8 mouse cellular contexts compared by ENCODE assay signal in genomic region chr2:118903333-118903741, GRCm38 (mm10). TPM values are rescaled to one million over a fixed set of nuclear protein-coding genes. Genes with fewer than 3 reads are reported as not detected.
DNase-seq lines count a peak whose midpoint lies in the region; ATAC-seq and TF ChIP-seq lines count a peak whose summit lies in the region.

No protein-coding gene starts in this region.

- H3K27me3 ChIP-seq in liver, embryonic 11.5 days (replicated peaks; ENCODE audit: control insufficient read depth, insufficient read depth, low read length) = peaks cover 25% of the 10 kb centered on the region
- H3K27me3 ChIP-seq in hindbrain, embryonic 12.5 days = peaks cover 28% of the 10 kb centered on the region
- H3K27me3 ChIP-seq in midbrain, embryonic 13.5 days = peaks cover 24% of the 10 kb centered on the region

- no peak overlapping the region; the same call in 1 of the 2 replicates for H3K27ac ChIP-seq in liver, embryonic 11.5 days (ENCODE audit: low read depth, low read length)
- no peak overlapping the region for H3K27ac ChIP-seq in cortical plate, adult 2 months (ENCODE audit: insufficient read depth, low read length)
- H3K27ac ChIP-seq in hindbrain, embryonic 12.5 days = no peak overlapping the region
- H3K27ac ChIP-seq in midbrain, embryonic 13.5 days = 0 out of 2 replicates have a peak overlapping the region, but pooled peaks have one; percentile 90

- TF ChIP-seq POLR2A in cortical plate, adult 2 months (IDR thresholded peaks at IDR 0.05; ENCODE audit: extremely low read depth, insufficient read depth, low read length) = no peak

- TF ChIP-seq CTCF in cortical plate, adult 2 months (IDR thresholded peaks at IDR 0.05; ENCODE audit: extremely low read depth, insufficient read depth, low read length) = no peak

- H3K4me1 ChIP-seq in liver, embryonic 11.5 days (replicated peaks; ENCODE audit: control insufficient read depth, insufficient read depth, low read length) = peaks cover 47% of the 10 kb centered on the region
- peaks cover 12% of the 10 kb centered on the region for H3K4me1 ChIP-seq in cortical plate, adult 2 months (ENCODE audit: control insufficient read depth, insufficient read depth, low read length)
- H3K4me1 ChIP-seq in hindbrain, embryonic 12.5 days = peaks cover 48% of the 10 kb centered on the region
- H3K4me1 ChIP-seq in midbrain, embryonic 13.5 days (replicated peaks) = peaks cover 56% of the 10 kb centered on the region

- H3K9me3 ChIP-seq in liver, embryonic 11.5 days (ENCODE audit: control insufficient read depth, low read length) = no peaks in the 10 kb centered on the region
- H3K9me3 ChIP-seq in hindbrain, embryonic 12.5 days (replicated peaks) = no peaks in the 10 kb centered on the region
- no peaks in the 10 kb centered on the region for H3K9me3 ChIP-seq in midbrain, embryonic 13.5 days

- peak overlapping the region; percentile 100 for H3K4me2 ChIP-seq in liver, embryonic 11.5 days
- peak overlapping the region; percentile 71 for H3K4me2 ChIP-seq in hindbrain, embryonic 12.5 days (replicated peaks)
- H3K4me2 ChIP-seq in midbrain, embryonic 13.5 days (replicated peaks) = peak overlapping the region; percentile 97

- intact Hi-C loops in left cerebral cortex, postnatal 36 days (cut with DNase I) = loop anchor here (2.0 kb wide), 1 partner anchor 71 kb away; no protein-coding TSS in a partner anchor

- no peak for ATAC-seq in liver, embryonic 11.5 days (replicated peaks; ENCODE audit: low FRiP score)
- no peak for ATAC-seq in hindbrain, embryonic 12.5 days (ENCODE audit: low FRiP score)
- ATAC-seq in midbrain, embryonic 13.5 days = no peak

- WGBS in liver, embryonic 11.5 days = 21% methylated on average over 10 of the region's 10 CpGs
- WGBS in hindbrain, embryonic 12.5 days = 12% methylated on average over 10 of the region's 10 CpGs
- WGBS in midbrain, embryonic 13.5 days = 5% methylated on average over 10 of the region's 10 CpGs

- peak overlapping the region; percentile 12; the same call in 1 of the 2 replicates for H3K9ac ChIP-seq in liver, embryonic 11.5 days (ENCODE audit: low read depth, low read length)
- H3K9ac ChIP-seq in hindbrain, embryonic 12.5 days = peak overlapping the region; percentile 93
- H3K9ac ChIP-seq in midbrain, embryonic 13.5 days (replicated peaks) = peak overlapping the region; percentile 93; the same call in 1 of the 2 replicates

- H3K4me3 ChIP-seq in liver, embryonic 11.5 days (ENCODE audit: low read depth, low read length) = peak overlapping the region; percentile 97
- H3K4me3 ChIP-seq in cortical plate, adult 2 months (ENCODE audit: insufficient read depth, low read length) = peak overlapping the region; percentile 73; the same call in 1 of the 2 replicates
- H3K4me3 ChIP-seq in hindbrain, embryonic 12.5 days = peak overlapping the region; percentile 96
- H3K4me3 ChIP-seq in midbrain, embryonic 13.5 days (replicated peaks) = peak overlapping the region; percentile 93

- DNase-seq in liver, embryonic 11.5 days (ENCODE audit: low spot score) = no peak
- no peak for DNase-seq in liver
- no peak for DNase-seq in left cerebral cortex, postnatal 36 days (ENCODE audit: low spot score in 2 of 2)
- no peak for DNase-seq in gastrocnemius, postnatal 4 days (ENCODE audit: low spot score in 2 of 2)
- DNase-seq in urinary bladder, postnatal 14 days (ENCODE audit: low spot score) = no peak

- no peaks in the 10 kb centered on the region for H3K36me3 ChIP-seq in liver, embryonic 11.5 days (ENCODE audit: control insufficient read depth, insufficient read depth, low read length)
- H3K36me3 ChIP-seq in hindbrain, embryonic 12.5 days = no peaks in the 10 kb centered on the region
- no peaks in the 10 kb centered on the region for H3K36me3 ChIP-seq in midbrain, embryonic 13.5 days

RNA-seq across cellular contexts. Expression of gene Bahd1, which starts 3.2 kb away (rescaled TPM):
- 1.7 and 1.9 TPM in 2 replicates for polyA plus RNA-seq in liver, embryonic 11.5 days (2014; fragmentation: Nextera tagmentation; extraction: Ambion mirVana)
- 21.8 and 22.5 TPM in 2 replicates for polyA plus RNA-seq in cortical plate, adult 2 months (2012; rRNA removed)
- polyA plus RNA-seq in hindbrain, embryonic 12.5 days (2016; fragmentation: Nextera tagmentation; extraction: Ambion mirVana) = 6.7 and 6.8 TPM in 2 replicates
- polyA plus RNA-seq in midbrain, embryonic 13.5 days (2015; fragmentation: Nextera tagmentation; extraction: Ambion mirVana) = 4.2 and 5.0 TPM in 2 replicates
- total RNA-seq in left cerebral cortex, postnatal 36 days (2021) = 10 to 100 TPM; 40.4 to 45.0 TPM
- total RNA-seq in gastrocnemius, postnatal 4 days (2021) = 10 to 100 TPM; 15.2 to 15.4 TPM

RNA-seq across cellular contexts. Expression of gene Chst14, which starts 23.0 kb away (rescaled TPM):
- polyA plus RNA-seq in liver, embryonic 11.5 days (2014; fragmentation: Nextera tagmentation; extraction: Ambion mirVana) = 15.4 and 16.4 TPM in 2 replicates
- polyA plus RNA-seq in cortical plate, adult 2 months (2012; rRNA removed) = 2.8 and 3.1 TPM in 2 replicates
- 26.9 and 29.6 TPM in 2 replicates for polyA plus RNA-seq in hindbrain, embryonic 12.5 days (2016; fragmentation: Nextera tagmentation; extraction: Ambion mirVana)
- polyA plus RNA-seq in midbrain, embryonic 13.5 days (2015; fragmentation: Nextera tagmentation; extraction: Ambion mirVana) = 6.2 and 6.6 TPM in 2 replicates
- total RNA-seq in left cerebral cortex, postnatal 36 days (2021) = 1 to 10 TPM; 1.5 to 2.0 TPM
- total RNA-seq in gastrocnemius, postnatal 4 days (2021) = 10 to 100 TPM; 19.5 to 19.7 TPM

RNA-seq across cellular contexts. Expression of gene Ivd, which starts 41.6 kb away (rescaled TPM):
- 41.3 and 48.6 TPM in 2 replicates for polyA plus RNA-seq in liver, embryonic 11.5 days (2014; fragmentation: Nextera tagmentation; extraction: Ambion mirVana)
- 104 and 119 TPM in 2 replicates for polyA plus RNA-seq in cortical plate, adult 2 months (2012; rRNA removed)
- polyA plus RNA-seq in hindbrain, embryonic 12.5 days (2016; fragmentation: Nextera tagmentation; extraction: Ambion mirVana) = 53.8 and 56.8 TPM in 2 replicates
- 42.5 and 42.8 TPM in 2 replicates for polyA plus RNA-seq in midbrain, embryonic 13.5 days (2015; fragmentation: Nextera tagmentation; extraction: Ambion mirVana)
- total RNA-seq in left cerebral cortex, postnatal 36 days (2021) = 10 to 100 TPM; 58.2 to 73.7 TPM
- total RNA-seq in gastrocnemius, postnatal 4 days (2021) = 10 to 100 TPM; 71.4 to 74.5 TPM

Comparison
In these comparisons a context has a peak if more than half of its experiments do, and no peak if none do; other contexts are left out.
1. H3K9ac ChIP-seq: peak in every context shown above with its lines; median percentile 93 in hindbrain, embryonic 12.5 days; 93 in midbrain, embryonic 13.5 days; 12 in liver, embryonic 11.5 days.